Mouse (Mus musculus): ENCODE results near the gene Lasp1. TPM values are rescaled to one million over a fixed set of nuclear protein-coding genes. Genes with fewer than 3 reads are reported as not detected.
"Not testable (repeated sequence)": the region's sequence is repeated elsewhere in the genome, so short reads cannot be mapped to it uniquely, and the experiment has no call there.

Lasp1 gene
- polyA plus RNA-seq, 1 experiment from 2014 or later = 31.4 TPM

DNA sequence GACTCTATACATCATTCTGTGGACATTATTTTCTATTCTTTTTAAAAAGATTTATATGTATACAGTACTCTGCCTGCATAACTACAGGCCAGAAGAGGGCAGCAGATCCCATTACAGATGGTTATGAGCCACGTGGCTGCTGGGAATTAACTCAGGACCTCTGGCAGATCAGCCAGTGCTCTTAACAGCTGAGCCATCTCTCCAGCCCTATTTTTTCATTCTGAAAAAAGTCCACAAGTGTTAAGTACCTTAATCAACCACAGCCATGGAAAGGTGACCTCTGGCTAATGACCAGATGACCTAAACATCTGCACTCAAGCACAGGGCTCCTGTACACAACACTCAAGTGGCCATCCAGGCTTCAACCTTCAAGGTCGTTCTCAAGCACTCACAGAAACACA lies 21.7 kb upstream of the Lasp1 start:
- Histone ChIP-seq H3K27me3 (no peaks in the 10 kb centered on the region), H3K4me2 (no peak overlapping the region), H3K27ac (replicated peaks) (no peak overlapping the region), H3K9ac (no peak overlapping the region), H3K9me3 (replicated peaks) (no peaks in the 10 kb centered on the region), H3K36me3 (replicated peaks) (peaks cover 55% of the 10 kb centered on the region), H3K4me3 (replicated peaks) (no peak overlapping the region), H3K4me1 (replicated peaks) (peaks cover 41% of the 10 kb centered on the region)
- no peak for ATAC-seq (ENCODE audit: insufficient read depth)
- WGBS (ENCODE audit: insufficient replicate concordance) = 48% methylated on average over 2 of the region's 2 CpGs

DNA sequence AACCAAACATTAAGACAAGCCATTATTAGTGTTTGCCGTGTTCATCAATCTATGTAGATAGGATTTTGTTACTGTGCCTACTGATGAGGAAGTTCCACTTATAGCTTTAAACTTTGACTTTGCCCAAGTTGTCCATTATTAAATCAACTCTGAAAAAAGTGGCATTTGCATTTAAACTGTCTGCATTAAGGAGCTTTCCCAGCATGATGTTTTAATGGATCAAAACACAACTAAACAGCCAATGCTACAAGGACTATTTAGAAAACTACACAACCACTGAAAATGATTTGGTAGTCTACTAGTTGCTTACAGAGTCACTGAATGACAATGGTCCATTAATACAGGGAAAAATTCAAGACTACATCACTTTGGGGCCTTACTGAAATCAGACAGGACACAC lies 19.9 kb upstream of the Lasp1 start:
- no peak overlapping the region for H3K9ac ChIP-seq
- H3K36me3 ChIP-seq (replicated peaks) = peaks cover 55% of the 10 kb centered on the region
- no peak overlapping the region for H3K4me3 ChIP-seq (replicated peaks)
- H3K27ac ChIP-seq (replicated peaks) = no peak overlapping the region
- no peaks in the 10 kb centered on the region for H3K27me3 ChIP-seq
- 0 out of 2 replicates have a peak overlapping the region, but pooled peaks have one; percentile 16 for H3K4me2 ChIP-seq
- H3K4me1 ChIP-seq (replicated peaks) = peaks cover 48% of the 10 kb centered on the region
- no peaks in the 10 kb centered on the region for H3K9me3 ChIP-seq (replicated peaks)
- no peak for ATAC-seq (ENCODE audit: insufficient read depth)
- 65% methylated on average over 1 of the region's 1 CpGs for WGBS (ENCODE audit: insufficient replicate concordance)

DNA sequence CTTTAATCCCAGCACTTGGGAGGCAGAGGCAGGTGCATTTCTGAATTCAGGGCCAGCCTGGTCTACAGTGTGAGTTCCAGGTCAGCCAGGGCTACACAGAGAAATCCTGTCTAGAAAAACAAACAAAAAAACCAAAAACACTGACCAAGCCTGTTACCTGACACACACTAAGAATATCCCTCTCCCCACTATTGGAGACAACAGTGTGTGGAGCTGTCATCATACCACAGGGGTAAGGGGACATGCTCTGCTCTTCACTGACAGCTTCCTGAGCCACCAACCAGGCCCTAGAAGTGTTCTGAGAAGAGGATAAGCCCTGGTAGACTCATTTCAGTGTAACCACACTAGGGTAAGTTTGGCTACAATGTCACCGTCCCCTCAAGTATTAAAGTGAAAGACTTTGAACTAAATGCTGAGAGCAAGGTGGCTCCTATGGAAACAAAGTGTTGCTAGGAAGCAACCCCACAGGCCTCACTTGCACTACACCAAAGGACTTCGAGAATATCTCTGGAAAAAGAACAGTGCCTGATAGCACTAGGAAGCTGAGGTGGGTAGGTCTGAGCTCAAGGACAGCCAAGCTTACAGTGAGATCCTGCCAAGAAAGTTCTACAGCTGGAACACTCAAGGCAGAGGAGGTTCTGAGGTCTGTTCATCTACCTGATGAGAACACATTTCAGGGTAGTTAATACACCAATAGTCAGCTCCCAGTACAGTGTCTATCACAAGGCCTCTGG lies 18.7 kb upstream of the Lasp1 start:
- Histone ChIP-seq H3K36me3 (replicated peaks) (peaks cover 55% of the 10 kb centered on the region), H3K9ac (peak overlapping the region; percentile 90; the same call in 1 of the 2 replicates), H3K27ac (replicated peaks) (peak overlapping the region; percentile 79; the same call in 1 of the 2 replicates), H3K4me2 (peak overlapping the region; percentile 88), H3K4me1 (replicated peaks) (peaks cover 48% of the 10 kb centered on the region), H3K27me3 (no peaks in the 10 kb centered on the region), H3K9me3 (replicated peaks) (no peaks in the 10 kb centered on the region), H3K4me3 (replicated peaks) (peak overlapping the region; percentile 93)
- ATAC-seq (ENCODE audit: insufficient read depth) = no peak
- 41% methylated on average over 2 of the region's 2 CpGs for WGBS (ENCODE audit: insufficient replicate concordance)

DNA sequence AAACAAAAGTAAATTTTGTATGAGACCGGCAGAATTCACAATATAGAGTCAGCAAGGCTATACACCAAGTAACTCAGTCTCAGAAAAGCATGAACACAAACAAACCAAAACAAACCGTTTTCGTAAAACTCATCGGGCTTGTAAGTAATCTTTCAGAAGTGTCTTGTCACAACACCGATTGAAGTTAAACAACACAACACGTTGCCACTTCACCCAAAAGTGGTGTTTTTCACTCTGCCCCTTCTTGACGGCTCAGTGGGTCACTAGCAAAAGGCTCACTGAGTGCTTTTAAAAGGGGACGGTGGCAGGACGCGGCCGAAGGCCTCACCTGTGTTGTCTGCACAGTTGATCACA lies 17.3 kb upstream of the Lasp1 start:
- Histone ChIP-seq H3K4me2 (peak overlapping the region; percentile 88), H3K9ac (peak overlapping the region; percentile 90), H3K4me3 (replicated peaks) (peak overlapping the region; percentile 93), H3K27me3 (no peaks in the 10 kb centered on the region), H3K27ac (replicated peaks) (peak overlapping the region; percentile 79), H3K36me3 (replicated peaks) (peaks cover 48% of the 10 kb centered on the region), H3K9me3 (replicated peaks) (no peaks in the 10 kb centered on the region), H3K4me1 (replicated peaks) (peaks cover 40% of the 10 kb centered on the region)
- WGBS (ENCODE audit: insufficient replicate concordance) = under 1% methylated on average over 11 of the region's 11 CpGs
- peak; percentile 5; the same call in 1 of the 2 replicates for ATAC-seq (ENCODE audit: insufficient read depth)

DNA sequence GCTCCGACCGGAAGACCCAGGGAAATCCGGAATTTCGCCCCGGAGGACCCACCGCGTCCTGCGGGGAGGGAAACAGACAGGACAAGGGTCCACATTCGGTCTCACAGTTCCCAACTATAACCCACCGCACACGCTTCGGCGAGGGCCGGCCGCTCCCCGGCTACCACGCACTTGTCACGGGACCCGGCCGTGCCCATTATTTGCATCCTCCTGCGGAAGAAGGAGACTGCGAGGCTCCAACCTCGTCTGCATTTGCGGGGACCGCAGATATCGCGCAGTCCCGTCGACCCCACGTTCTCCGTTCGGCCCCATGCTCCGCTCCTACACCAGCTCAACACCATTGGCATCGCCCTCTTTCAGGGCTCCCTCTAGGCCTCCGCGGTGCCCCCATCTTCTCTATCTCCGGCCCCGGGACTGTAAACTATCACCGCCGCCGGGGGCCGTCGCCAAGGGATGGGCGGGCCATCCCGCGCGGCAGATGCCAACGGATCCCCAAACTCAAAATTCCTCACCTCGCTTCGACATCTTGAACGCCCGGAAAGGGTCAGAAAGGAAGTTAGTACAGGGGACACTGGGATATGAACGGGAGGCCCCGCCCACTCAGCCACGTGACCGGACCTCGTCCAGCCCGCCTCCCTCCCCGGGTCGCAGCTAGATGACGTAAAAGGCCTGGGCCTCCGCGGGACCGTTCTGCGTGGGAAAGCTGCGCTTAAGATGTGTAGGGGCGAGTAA lies 16.8 kb upstream of the Lasp1 start, which contains the start of gene Rpl23:
Gene Rpl23 (minus strand): TSS at position 606 of the 732 bp plus-strand sequence.
- peak within 1 kb of the TSS; percentile 79 for H3K27ac ChIP-seq (replicated peaks)
- peak within 1 kb of the TSS; percentile 93 for H3K4me3 ChIP-seq (replicated peaks)
- peak; percentile 90 for ATAC-seq (ENCODE audit: insufficient read depth)
- H3K27me3 ChIP-seq = no peaks in the 10 kb centered on the region
- peak within 1 kb of the TSS; percentile 90 for H3K9ac ChIP-seq
- peaks cover 43% of the 10 kb centered on the region for H3K36me3 ChIP-seq (replicated peaks)
- peak within 1 kb of the TSS; percentile 88 for H3K4me2 ChIP-seq
- WGBS (ENCODE audit: insufficient replicate concordance) = under 1% methylated on average over 67 of the region's 67 CpGs
- H3K4me1 ChIP-seq (replicated peaks) = peaks cover 39% of the 10 kb centered on the region
- no peaks in the 10 kb centered on the region for H3K9me3 ChIP-seq (replicated peaks)

DNA sequence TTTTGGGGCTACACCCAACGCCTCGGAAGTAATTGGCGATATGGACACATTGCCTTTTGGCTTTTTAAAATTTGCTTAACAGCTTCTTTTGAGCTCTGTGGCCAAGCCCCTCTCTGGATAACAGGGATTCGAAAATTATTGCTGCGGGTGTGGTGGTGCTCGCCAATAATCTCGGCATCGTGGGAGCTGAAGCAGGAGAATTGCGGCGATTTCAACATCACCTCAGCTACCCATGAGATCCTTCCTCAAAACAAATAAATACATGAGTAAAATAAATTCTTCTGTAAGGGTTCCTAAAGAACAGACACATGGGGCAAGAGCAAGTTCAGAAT lies 16.3 kb upstream of the Lasp1 start:
- WGBS (ENCODE audit: insufficient replicate concordance) = under 1% methylated on average over 10 of the region's 10 CpGs
- Histone ChIP-seq H3K27ac (replicated peaks) (peak overlapping the region; percentile 62), H3K27me3 (no peaks in the 10 kb centered on the region), H3K9me3 (replicated peaks) (no peaks in the 10 kb centered on the region), H3K4me3 (replicated peaks) (peak overlapping the region; percentile 93), H3K4me1 (replicated peaks) (peaks cover 39% of the 10 kb centered on the region), H3K4me2 (peak overlapping the region; percentile 88), H3K36me3 (replicated peaks) (peaks cover 38% of the 10 kb centered on the region), H3K9ac (peak overlapping the region; percentile 70)
- no peak for ATAC-seq (ENCODE audit: insufficient read depth)

DNA sequence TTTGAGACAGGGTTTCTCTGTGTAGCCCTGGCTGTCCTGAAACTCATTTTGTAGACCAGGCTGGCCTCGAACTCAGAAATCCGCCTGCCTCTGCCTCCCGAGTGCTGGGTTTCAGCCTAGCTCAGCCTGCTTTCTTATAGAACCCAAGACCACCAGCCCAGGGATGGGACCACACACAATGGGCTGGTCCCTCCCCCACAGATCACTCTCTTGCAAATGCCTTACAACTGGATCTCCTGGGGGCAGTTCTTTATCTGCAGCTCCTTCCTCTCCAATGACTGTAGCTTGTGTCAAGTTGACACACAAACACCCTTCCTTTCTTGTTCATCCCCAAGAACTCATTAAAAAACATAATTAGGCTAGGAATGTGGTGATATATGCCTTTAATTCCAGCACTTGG lies 10.8 kb upstream of the Lasp1 start:
- H3K36me3 ChIP-seq (replicated peaks) = no peaks in the 10 kb centered on the region
- H3K9ac ChIP-seq = no peak overlapping the region
- 72% methylated on average over 3 of the region's 3 CpGs for WGBS (ENCODE audit: insufficient replicate concordance)
- peaks cover 2% of the 10 kb centered on the region; the same call in 1 of the 2 replicates for H3K4me1 ChIP-seq (replicated peaks)
- no peak for ATAC-seq (ENCODE audit: insufficient read depth)
- H3K9me3 ChIP-seq (replicated peaks) = no peaks in the 10 kb centered on the region
- no peaks in the 10 kb centered on the region for H3K27me3 ChIP-seq
- no peak overlapping the region for H3K4me3 ChIP-seq (replicated peaks)
- H3K27ac ChIP-seq (replicated peaks) = no peak overlapping the region
- H3K4me2 ChIP-seq = no peak overlapping the region

DNA sequence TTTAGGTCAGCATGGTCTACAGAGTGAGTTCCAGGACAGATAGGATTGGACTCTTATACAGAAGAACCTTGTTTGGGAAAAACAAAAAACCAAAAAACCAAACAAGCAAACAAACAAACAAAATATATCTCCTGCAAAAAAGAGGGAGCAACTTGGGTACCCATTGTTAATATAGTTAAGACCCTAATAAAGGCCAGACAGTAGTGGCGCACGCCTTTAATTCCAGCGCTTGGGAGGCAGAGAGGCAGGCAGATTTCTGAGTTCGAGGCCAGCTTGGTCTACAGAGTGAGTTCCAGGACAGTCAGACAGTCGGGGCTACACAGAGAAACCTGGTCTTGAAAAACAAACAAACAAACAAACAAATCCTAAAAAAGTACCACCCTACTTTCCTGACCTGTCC lies 9.1 kb upstream of the Lasp1 start:
- H3K4me3 ChIP-seq (replicated peaks) = no peak overlapping the region
- ATAC-seq (ENCODE audit: insufficient read depth) = no peak
- H3K9me3 ChIP-seq (replicated peaks) = no peaks in the 10 kb centered on the region
- no peaks in the 10 kb centered on the region for H3K36me3 ChIP-seq (replicated peaks)
- H3K4me2 ChIP-seq = no peak overlapping the region
- no peaks in the 10 kb centered on the region for H3K27me3 ChIP-seq
- no peaks in the 10 kb centered on the region for H3K4me1 ChIP-seq (replicated peaks)
- 65% methylated on average over 5 of the region's 5 CpGs for WGBS (ENCODE audit: insufficient replicate concordance)
- H3K27ac ChIP-seq (replicated peaks) = no peak overlapping the region
- no peak overlapping the region for H3K9ac ChIP-seq

DNA sequence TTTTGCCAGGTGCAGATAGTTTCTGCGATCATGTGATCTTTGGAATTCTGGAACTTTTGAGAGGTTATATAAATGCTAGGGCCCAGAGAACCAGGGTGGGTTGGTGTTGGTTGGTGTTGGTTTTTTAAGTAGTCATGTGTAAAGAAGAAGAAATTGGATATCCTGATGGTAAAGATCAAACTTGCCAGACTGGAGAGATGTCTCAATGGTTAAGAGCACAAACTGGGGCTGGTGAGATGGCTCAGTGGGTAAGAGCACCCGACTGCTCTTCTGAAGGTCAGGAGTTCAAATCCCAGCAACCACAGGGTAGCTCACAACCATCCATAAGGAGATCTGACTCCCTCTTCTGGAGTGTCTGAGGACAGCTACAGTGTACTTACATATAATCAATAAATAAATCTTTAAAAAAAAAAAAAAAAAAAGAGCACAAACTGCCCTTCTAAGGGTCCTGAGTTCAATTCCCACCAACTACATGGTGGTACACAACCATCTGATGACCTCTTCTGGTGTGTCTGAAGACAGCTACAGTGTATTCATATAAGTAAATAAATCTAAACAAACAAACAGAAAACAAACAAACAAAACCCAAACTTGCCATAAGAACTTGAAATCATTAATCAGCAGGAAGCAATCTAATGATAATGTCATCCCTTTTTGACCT lies 7.9 kb upstream of the Lasp1 start:
- not testable (repeated sequence) for H3K27ac ChIP-seq (replicated peaks); H3K4me1 ChIP-seq (replicated peaks); H3K27me3 ChIP-seq; H3K4me2 ChIP-seq; H3K9me3 ChIP-seq (replicated peaks); H3K9ac ChIP-seq; H3K4me3 ChIP-seq (replicated peaks); H3K36me3 ChIP-seq (replicated peaks); ATAC-seq (ENCODE audit: insufficient read depth)
- 55% methylated on average over 2 of the region's 2 CpGs for WGBS (ENCODE audit: insufficient replicate concordance)

DNA sequence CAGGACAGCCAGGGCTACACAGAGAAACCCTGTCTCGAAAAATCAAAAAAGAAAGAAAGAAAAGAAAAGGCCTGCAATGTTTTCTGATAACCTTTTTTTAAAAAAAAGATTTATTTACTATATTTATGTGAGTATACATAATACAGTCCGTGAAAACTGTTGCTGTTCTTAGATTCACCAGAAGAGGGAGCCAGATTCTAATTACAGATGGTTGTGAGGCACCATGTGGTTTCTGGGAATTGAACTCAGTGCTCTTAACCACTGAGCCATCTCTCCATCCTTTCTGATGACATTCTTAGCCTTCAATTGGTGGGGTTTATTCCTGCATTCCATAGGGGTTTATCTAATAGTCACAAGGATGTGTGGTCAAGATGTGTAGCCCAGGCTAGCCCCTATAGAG lies 5.6 kb upstream of the Lasp1 start:
- Histone ChIP-seq H3K4me2 (no peak overlapping the region), H3K36me3 (replicated peaks) (no peaks in the 10 kb centered on the region), H3K4me3 (replicated peaks) (no peak overlapping the region), H3K9me3 (replicated peaks) (no peaks in the 10 kb centered on the region), H3K9ac (no peak overlapping the region), H3K27me3 (peaks cover 4% of the 10 kb centered on the region; the same call in 1 of the 2 replicates), H3K27ac (replicated peaks) (no peak overlapping the region), H3K4me1 (replicated peaks) (peaks cover 6% of the 10 kb centered on the region)
- ATAC-seq (ENCODE audit: insufficient read depth) = no peak
- 7% methylated on average over 2 of the region's 2 CpGs for WGBS (ENCODE audit: insufficient replicate concordance)

DNA sequence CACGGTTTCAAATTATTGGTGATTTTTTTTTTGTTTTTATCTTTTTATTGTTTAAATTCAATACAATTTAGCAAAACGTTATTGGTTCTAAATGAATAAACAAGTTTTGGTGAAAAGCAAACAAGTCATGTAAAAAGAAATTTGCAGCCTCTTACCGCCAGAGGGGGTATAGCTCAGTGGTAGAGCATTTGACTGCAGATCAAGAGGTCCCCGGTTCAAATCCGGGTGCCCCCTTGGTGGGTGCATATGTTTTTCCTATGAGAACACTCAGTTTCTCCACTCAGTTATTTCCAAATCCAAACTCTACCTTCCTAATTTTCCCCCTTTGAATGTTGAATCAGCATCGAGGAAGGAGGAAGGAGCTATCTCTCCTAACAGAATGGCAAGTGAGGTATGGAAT lies 1.9 kb upstream of the Lasp1 start:
- ATAC-seq (ENCODE audit: insufficient read depth) = no peak
- H3K4me2 ChIP-seq = no peak overlapping the region
- H3K27me3 ChIP-seq = peaks cover 28% of the 10 kb centered on the region
- H3K4me3 ChIP-seq (replicated peaks) = no peak overlapping the region
- no peak overlapping the region for H3K9ac ChIP-seq
- peaks cover 41% of the 10 kb centered on the region for H3K4me1 ChIP-seq (replicated peaks)
- no peaks in the 10 kb centered on the region for H3K9me3 ChIP-seq (replicated peaks)
- H3K36me3 ChIP-seq (replicated peaks) = no peaks in the 10 kb centered on the region
- 3% methylated on average over 6 of the region's 6 CpGs for WGBS (ENCODE audit: insufficient replicate concordance)
- H3K27ac ChIP-seq (replicated peaks) = no peak overlapping the region

Measured in liver, embryonic 15.5 days (tissue).